8 mouse cellular contexts compared by ENCODE assay signal in genomic region chr16:11418183-11418588, GRCm38 (mm10).
DNase-seq lines count a peak whose midpoint lies in the region; ATAC-seq and TF ChIP-seq lines count a peak whose summit lies in the region.

No protein-coding gene starts in this region.

- H3K9ac ChIP-seq in heart, adult 2 months (ENCODE audit: low read depth, low read length): no peak overlapping the region
- no peak overlapping the region for H3K9ac ChIP-seq in heart, embryonic 11.5 days (ENCODE audit: low read depth, low read length)

- no peaks in the 10 kb centered on the region for H3K79me2 ChIP-seq in heart, adult 2 months (replicated peaks; ENCODE audit: control insufficient read depth, insufficient read depth, low read length)
- H3K79me2 ChIP-seq in macrophage (ENCODE audit: inconsistent target): peaks cover 24% of the 10 kb centered on the region

- no peaks in the 10 kb centered on the region for H3K36me3 ChIP-seq in heart, adult 2 months (ENCODE audit: control insufficient read depth, insufficient read depth, low read length)
- no peaks in the 10 kb centered on the region for H3K36me3 ChIP-seq in heart, embryonic 11.5 days (ENCODE audit: control insufficient read depth, insufficient read depth, low read length)
- peaks cover 19% of the 10 kb centered on the region; the same call in 1 of the 2 replicates for H3K36me3 ChIP-seq in macrophage (ENCODE audit: inconsistent target)
- H3K36me3 ChIP-seq in small intestine, adult 2 months (ENCODE audit: control insufficient read depth, insufficient read depth, low read length): peaks cover 3% of the 10 kb centered on the region

- 13% methylated on average over 7 of the region's 7 CpGs for WGBS in heart, adult 2 months
- 16% methylated on average over 7 of the region's 7 CpGs for WGBS in heart, embryonic 11.5 days (ENCODE audit: insufficient replicate concordance)
- 14% methylated on average over 7 of the region's 7 CpGs for WGBS in macrophage (ENCODE audit: missing documents)
- 17% methylated on average over 7 of the region's 7 CpGs for WGBS in small intestine, adult 2 months

- no peak overlapping the region for H3K27ac ChIP-seq in heart, adult 2 months
- no peak overlapping the region for H3K27ac ChIP-seq in heart, embryonic 11.5 days (ENCODE audit: low read depth, low read length)
- peak overlapping the region; percentile 96; the same call in 1 of the 2 replicates for H3K27ac ChIP-seq in macrophage
- H3K27ac ChIP-seq in small intestine, adult 2 months (ENCODE audit: insufficient read depth, low read depth, low read length): no peak overlapping the region

- DNase-seq in heart, adult 2 months: peak; percentile 51 to 60
- DNase-seq in adipocyte (ENCODE audit: low spot score): peak; percentile 81
- DNase-seq in embryo, embryonic 10.5 days (ENCODE audit: low spot score): peak; percentile 78
- DNase-seq in heart, postnatal 36 days: peak; percentile 63 to 67
- peak; percentile 22 for DNase-seq in layer of hippocampus, adult 9-10 months (ENCODE audit: low spot score)

- no peak for TF ChIP-seq POLR2A in heart, adult 2 months (IDR thresholded peaks at IDR 0.05; ENCODE audit: insufficient read depth, low read depth, low read length)
- no peak for TF ChIP-seq POLR2A in small intestine, adult 2 months (IDR thresholded peaks at IDR 0.05; ENCODE audit: low read depth, low read length)

- TF ChIP-seq CTCF in heart, adult 2 months (IDR thresholded peaks at IDR 0.05): peak; percentile 97
- peak; percentile 90; the same call in 1 of the 2 replicates for TF ChIP-seq CTCF in small intestine, adult 2 months (IDR thresholded peaks at IDR 0.05; ENCODE audit: extremely low read depth, insufficient read length, insufficient replicate concordance, low read depth, low read length)

- H3K4me2 ChIP-seq in heart, embryonic 11.5 days: no peak overlapping the region

- H3K4me1 ChIP-seq in heart, adult 2 months (ENCODE audit: control insufficient read depth, insufficient read depth, low read length): no peaks in the 10 kb centered on the region
- H3K4me1 ChIP-seq in heart, embryonic 11.5 days (ENCODE audit: control insufficient read depth, insufficient read depth, low read length): no peaks in the 10 kb centered on the region
- H3K4me1 ChIP-seq in small intestine, adult 2 months (ENCODE audit: control insufficient read depth, insufficient read depth, insufficient read length, low read length): peaks cover 2% of the 10 kb centered on the region; the same call in 1 of the 2 replicates

- peak; percentile 96; the same call in 1 of the 2 replicates for TF ChIP-seq EP300 in heart, adult 2 months (IDR thresholded peaks at IDR 0.05; ENCODE audit: insufficient read depth, low read depth, low read length)

- H3K9me3 ChIP-seq in heart, embryonic 11.5 days (replicated peaks; ENCODE audit: control insufficient read depth, low read length): no peaks in the 10 kb centered on the region

- ATAC-seq in heart, embryonic 11.5 days (replicated peaks; ENCODE audit: insufficient number of reproducible peaks, low FRiP score, low TSS enrichment): no peak

- H3K4me3 ChIP-seq in heart, adult 2 months: no peak overlapping the region
- no peak overlapping the region for H3K4me3 ChIP-seq in heart, embryonic 11.5 days (ENCODE audit: low read depth, low read length)
- no peak overlapping the region for H3K4me3 ChIP-seq in macrophage (ENCODE audit: inconsistent target)
- no peak overlapping the region for H3K4me3 ChIP-seq in small intestine, adult 2 months (ENCODE audit: low read depth, low read length)

- no peaks in the 10 kb centered on the region for H3K27me3 ChIP-seq in heart, adult 2 months (ENCODE audit: control insufficient read depth, insufficient read depth, low read length)
- H3K27me3 ChIP-seq in heart, embryonic 11.5 days (ENCODE audit: control insufficient read depth, insufficient read depth, low read length): no peaks in the 10 kb centered on the region
- no peaks in the 10 kb centered on the region for H3K27me3 ChIP-seq in small intestine, adult 2 months (ENCODE audit: control insufficient read depth, insufficient read depth, low read length)

- intact Hi-C loops in heart, adult 2 months (cut with DNase I): loop anchor here (1.0 to 5.0 kb wide), 5 partner anchors 96 to 545 kb away; partner anchors contain the start of genes Gspt1, Rsl1d1 and Snx29
- intact Hi-C loops in heart, postnatal 36 days (cut with DNase I): loop anchor here (2.0 to 5.0 kb wide), 5 partner anchors 95 to 545 kb away; partner anchors contain the start of genes Rsl1d1 and Snx29

Comparison
In these comparisons a context has a peak if more than half of its experiments do, and no peak if none do; other contexts are left out.
1. DNase-seq: peak in every context shown above with its lines; median percentile 81 in adipocyte; 78 in embryo, embryonic 10.5 days; 65 in heart, postnatal 36 days; 56 in heart, adult 2 months; 22 in layer of hippocampus, adult 9-10 months.